Mouse (Mus musculus): ENCODE measurements at regions not wholly inside any gene's neighbourhood (a gene's known extent, or its start where the extent isn't known, plus 50 kb on each side); places are given as distances from the start of the nearest gene placed in this dataset.
A peak's percentile ranks its signal among the peaks of the same experiment; 100 is the strongest.

GRCm38 (mm10) chr13:16761415-16761814, 749.8 kb downstream of the Inhba start:
- peak; percentile 2 for DNase-seq (ENCODE audit: low read depth)

GRCm38 (mm10) chr13:16762326-16762725, 750.7 kb downstream of the Inhba start:
- no peak for DNase-seq (ENCODE audit: low read depth)

DNA sequence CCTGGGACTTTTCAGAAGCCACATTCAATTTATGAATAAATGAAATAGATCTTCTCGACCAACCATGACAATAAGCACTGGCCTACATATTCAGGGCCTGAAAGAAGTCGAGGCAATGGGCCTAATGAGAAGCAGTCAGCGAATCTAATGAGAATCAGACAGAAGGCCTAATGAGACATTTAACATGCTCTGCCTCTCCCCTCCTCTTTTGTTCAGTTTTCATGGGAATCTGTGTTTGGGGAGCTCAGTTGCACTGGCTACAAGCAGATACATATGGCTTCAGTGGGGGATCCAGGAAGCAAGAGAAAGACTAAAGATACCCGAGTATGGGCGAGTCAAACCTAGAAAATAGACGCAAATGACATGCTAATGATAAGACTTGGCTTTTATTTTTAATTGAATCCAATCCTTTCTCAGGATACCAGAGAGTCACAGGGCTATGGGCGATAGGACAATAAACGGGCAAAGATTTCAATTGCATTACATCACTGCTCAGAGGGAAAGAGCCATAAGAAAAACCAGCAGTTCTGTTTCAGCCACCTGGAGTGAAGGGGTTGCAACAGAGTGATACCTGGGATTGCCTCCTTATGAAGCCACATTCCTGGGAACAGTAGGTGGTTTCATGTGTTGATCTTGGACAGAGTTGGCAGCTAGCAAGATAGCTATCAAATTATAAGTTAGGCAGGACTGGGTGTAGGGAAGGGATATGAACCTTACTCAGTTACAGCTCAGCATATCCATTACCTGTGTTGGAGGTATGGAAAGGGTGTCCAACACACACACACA, 751.3 kb downstream of the Inhba start:
- DNase-seq (ENCODE audit: low read depth): no peak

DNA sequence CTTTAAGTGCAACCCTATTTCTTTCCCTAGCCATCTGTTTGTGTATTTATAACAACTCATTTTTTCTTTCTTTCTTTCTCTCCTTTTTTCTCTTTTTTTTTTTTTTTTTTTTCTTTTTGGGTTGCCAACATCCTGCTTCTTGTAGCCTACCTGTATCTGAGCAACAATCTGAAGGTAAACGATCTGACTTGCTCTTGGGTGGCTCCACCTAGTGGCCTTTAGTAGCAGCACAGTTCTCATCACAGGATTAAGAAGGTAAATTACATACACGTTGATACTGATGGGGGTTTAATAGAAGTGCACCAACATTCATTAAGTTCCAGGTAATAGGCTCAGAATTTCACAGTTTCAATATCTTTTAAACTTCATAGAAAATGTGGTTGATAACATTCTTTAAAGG, 752.1 kb downstream of the Inhba start:
- peak; percentile 41 for DNase-seq (ENCODE audit: low read depth)

DNA sequence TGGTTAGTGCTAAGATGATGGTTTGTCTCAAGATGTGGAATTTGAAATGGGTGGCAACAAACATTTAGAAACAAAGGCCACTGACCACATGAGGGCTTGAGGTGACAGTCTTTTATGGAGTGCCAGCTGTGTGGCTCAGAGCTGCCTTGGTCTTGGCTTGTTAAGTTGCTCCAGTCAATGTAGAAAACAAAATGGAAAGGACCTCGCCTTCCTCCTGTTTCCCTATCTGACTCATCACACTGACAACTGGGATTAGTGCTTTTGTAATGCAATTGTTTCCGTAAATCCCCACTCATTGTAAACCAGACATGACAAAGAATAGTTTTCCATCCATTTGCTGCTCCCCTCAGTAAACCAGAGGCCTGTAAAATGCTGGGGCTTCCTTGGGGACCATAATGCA, 757.8 kb downstream of the Inhba start:
- no peak for DNase-seq (ENCODE audit: low read depth)

- no peak for DNase-seq (ENCODE audit: low read depth)
Measured at GRCm38 (mm10) chr13:16769848-16770422, 758.3 kb downstream of the Inhba start.

DNA sequence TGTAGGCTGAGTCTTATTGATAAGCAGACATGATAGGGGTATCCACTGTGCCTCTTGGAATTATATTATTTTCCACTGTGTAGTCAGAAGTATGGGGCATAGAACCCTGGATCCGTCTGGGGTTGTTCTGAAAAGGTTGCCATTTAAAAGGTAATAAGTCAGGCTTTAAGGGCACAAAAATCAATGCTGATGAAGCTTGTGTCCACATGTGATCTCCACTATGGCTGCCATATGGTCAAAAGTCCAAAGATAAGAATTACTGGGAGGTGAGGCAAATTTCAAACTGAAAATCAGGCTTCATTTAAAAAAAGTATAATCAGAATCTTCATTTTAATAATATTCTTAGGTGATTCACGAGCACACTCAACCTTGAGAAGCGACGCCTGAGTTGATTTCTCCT, 760.2 kb downstream of the Inhba start:
- no peak for DNase-seq (ENCODE audit: low read depth)

DNA sequence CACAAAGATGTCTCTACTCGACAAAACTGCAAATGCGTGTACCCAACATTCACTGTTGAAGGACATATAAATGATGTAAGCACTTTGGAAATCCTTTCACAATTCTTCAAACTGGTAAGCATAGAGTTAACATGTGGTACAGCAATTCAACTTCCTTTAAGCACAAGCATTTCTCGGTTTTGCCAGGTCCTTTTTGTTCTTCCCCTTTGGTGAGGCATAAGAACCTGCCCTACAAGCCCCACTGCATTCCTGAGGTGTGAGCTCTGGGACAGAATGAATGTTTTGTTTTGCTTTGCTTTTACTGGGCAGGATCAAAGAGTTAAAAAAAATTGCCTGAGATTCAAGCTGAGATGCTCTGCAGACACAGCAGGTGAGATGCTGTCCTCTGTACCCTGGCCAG, 793.9 kb downstream of the Inhba start:
- no peak for DNase-seq (ENCODE audit: low read depth)
